In the genomic region with DNA sequence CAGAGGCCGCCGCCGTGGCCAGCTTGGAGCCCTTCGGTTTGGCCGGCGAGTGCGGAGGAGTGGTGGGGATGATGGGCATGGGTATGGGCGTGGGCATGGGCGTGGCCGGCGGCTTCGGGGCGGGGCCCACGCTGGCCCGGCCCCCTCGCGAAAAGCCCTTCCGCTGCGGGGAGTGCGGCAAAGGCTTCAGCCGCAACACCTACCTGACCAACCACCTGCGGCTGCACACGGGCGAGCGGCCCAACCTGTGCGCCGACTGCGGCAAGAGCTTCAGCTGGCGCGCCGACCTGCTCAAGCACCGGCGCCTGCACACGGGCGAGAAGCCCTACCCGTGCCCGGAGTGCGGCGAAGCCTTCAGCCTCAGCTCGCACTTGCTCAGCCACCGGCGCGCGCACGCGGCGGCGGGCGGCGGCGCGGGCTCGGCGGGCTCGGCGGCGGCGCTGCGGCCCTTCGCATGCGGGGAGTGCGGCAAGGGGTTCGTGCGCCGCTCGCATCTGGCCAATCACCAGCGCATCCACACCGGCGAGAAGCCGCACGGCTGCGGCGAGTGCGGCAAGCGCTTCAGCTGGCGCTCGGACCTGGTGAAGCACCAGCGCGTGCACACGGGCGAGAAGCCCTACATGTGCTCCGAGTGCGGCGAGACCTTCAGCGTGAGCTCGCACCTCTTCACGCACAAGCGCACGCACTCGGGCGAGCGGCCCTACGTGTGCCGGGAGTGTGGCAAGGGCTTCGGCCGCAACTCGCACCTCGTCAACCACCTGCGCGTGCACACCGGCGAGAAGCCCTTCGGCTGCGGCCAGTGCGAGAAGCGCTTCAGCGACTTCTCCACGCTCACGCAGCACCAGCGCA, we compare ENCODE assay signal across 8 mouse cellular contexts. TPM values are rescaled to one million over a fixed set of nuclear protein-coding genes. Genes with fewer than 3 reads are reported as not detected.
A peak's percentile ranks its signal among the peaks of the same experiment; 100 is the strongest.
DNase-seq lines count a peak whose midpoint lies in the region; ATAC-seq and TF ChIP-seq lines count a peak whose summit lies in the region.

No protein-coding gene starts in this region.

- WGBS in heart, embryonic 15.5 days, result under 1% methylated on average over 108 of the region's 110 CpGs
- under 1% methylated on average over 107 of the region's 110 CpGs for WGBS in liver, embryonic 15.5 days (ENCODE audit: insufficient replicate concordance)
- under 1% methylated on average over 92 of the region's 110 CpGs for WGBS in neural tube, embryonic 14.5 days

- ATAC-seq in heart, embryonic 15.5 days (replicated peaks; ENCODE audit: insufficient number of reproducible peaks, insufficient read depth, low FRiP score, low read depth), result peak; percentile 92
- peak; percentile 84 for ATAC-seq in liver, embryonic 15.5 days (ENCODE audit: insufficient read depth)
- ATAC-seq in neural tube, embryonic 14.5 days (ENCODE audit: low read depth), result peak; percentile 92

- peak overlapping the region; percentile 99 for H3K4me2 ChIP-seq in heart, embryonic 15.5 days
- peak overlapping the region; percentile 78 for H3K4me2 ChIP-seq in liver, embryonic 15.5 days
- peak overlapping the region; percentile 86 for H3K4me2 ChIP-seq in neural tube, embryonic 14.5 days (ENCODE audit: low read depth, low read length)

- peaks cover 7% of the 10 kb centered on the region; the same call in 1 of the 2 replicates for H3K27me3 ChIP-seq in heart, embryonic 15.5 days
- peaks cover 40% of the 10 kb centered on the region for H3K27me3 ChIP-seq in liver, embryonic 15.5 days
- H3K27me3 ChIP-seq in neural tube, embryonic 14.5 days (ENCODE audit: control insufficient read depth, insufficient read depth, low read length), result peaks cover 18% of the 10 kb centered on the region; the same call in 1 of the 2 replicates

- no peak overlapping the region for H3K27ac ChIP-seq in heart, embryonic 15.5 days
- H3K27ac ChIP-seq in liver, embryonic 15.5 days (replicated peaks), result no peak overlapping the region
- no peak overlapping the region; the same call in 1 of the 2 replicates for H3K27ac ChIP-seq in neural tube, embryonic 14.5 days (ENCODE audit: low read depth, low read length)

- TF ChIP-seq CTCF in brain, embryonic 14.5 days (IDR thresholded peaks at IDR 0.05; ENCODE audit: borderline replicate concordance, extremely low read depth, insufficient read depth, insufficient read length), result no peak

- H3K4me1 ChIP-seq in heart, embryonic 15.5 days (replicated peaks), result peaks cover 27% of the 10 kb centered on the region
- peaks cover 19% of the 10 kb centered on the region for H3K4me1 ChIP-seq in liver, embryonic 15.5 days (replicated peaks)
- H3K4me1 ChIP-seq in neural tube, embryonic 14.5 days (ENCODE audit: control insufficient read depth, insufficient read depth, low read length), result peaks cover 13% of the 10 kb centered on the region; the same call in 1 of the 2 replicates

- DNase-seq in CD4-positive, CD25-positive, alpha-beta regulatory T cell, adult 2 months (ENCODE audit: low read depth, low spot score), result peak; percentile 75
- peak; percentile 90 for DNase-seq in brain, embryonic 14.5 days (ENCODE audit: low read depth)
- DNase-seq in fibroblast of lung, adult 2 months (ENCODE audit: low read depth), result peak; percentile 31
- peak; percentile 87 for DNase-seq in kidney, postnatal 14 days
- peak; percentile 80 for DNase-seq in testis, postnatal 14 days (ENCODE audit: low spot score)

- H3K9me3 ChIP-seq in heart, embryonic 15.5 days (replicated peaks), result no peaks in the 10 kb centered on the region
- no peaks in the 10 kb centered on the region for H3K9me3 ChIP-seq in liver, embryonic 15.5 days (replicated peaks)
- H3K9me3 ChIP-seq in neural tube, embryonic 14.5 days (ENCODE audit: control insufficient read depth, low read length), result no peaks in the 10 kb centered on the region

- peak overlapping the region; percentile 70 for H3K4me3 ChIP-seq in heart, embryonic 15.5 days
- peak overlapping the region; percentile 60 for H3K4me3 ChIP-seq in liver, embryonic 15.5 days (replicated peaks)
- H3K4me3 ChIP-seq in neural tube, embryonic 14.5 days (ENCODE audit: low read depth, low read length), result peak overlapping the region; percentile 45

- peaks cover 5% of the 10 kb centered on the region; the same call in 1 of the 2 replicates for H3K36me3 ChIP-seq in heart, embryonic 15.5 days
- no peaks in the 10 kb centered on the region for H3K36me3 ChIP-seq in liver, embryonic 15.5 days (replicated peaks)
- 0 out of 2 replicates have a peak, but pooled peaks cover 3% of the 10 kb centered on the region for H3K36me3 ChIP-seq in neural tube, embryonic 14.5 days (ENCODE audit: control insufficient read depth, insufficient read depth, low read length)

- H3K9ac ChIP-seq in heart, embryonic 15.5 days, result peak overlapping the region; percentile 68
- H3K9ac ChIP-seq in liver, embryonic 15.5 days, result no peak overlapping the region
- peak overlapping the region; percentile 50 for H3K9ac ChIP-seq in neural tube, embryonic 14.5 days (replicated peaks; ENCODE audit: low read depth, low read length)

- no peak for TF ChIP-seq POLR2A in brain, embryonic 14.5 days (IDR thresholded peaks at IDR 0.05; ENCODE audit: borderline replicate concordance, extremely low read depth, insufficient read depth, insufficient read length, poor library complexity, severe bottlenecking)

RNA-seq across cellular contexts. Expression of gene Gm4450, which starts 29.1 kb away (rescaled TPM):
- not detected in 2 replicates for polyA plus RNA-seq in brain, embryonic 14.5 days (2012; rRNA removed)
- not detected in 2 replicates for polyA plus RNA-seq in heart, embryonic 15.5 days (2015; fragmentation: Nextera tagmentation; extraction: Ambion mirVana)
- not detected in 2 replicates for polyA plus RNA-seq in liver, embryonic 15.5 days (2015; fragmentation: Nextera tagmentation; extraction: Ambion mirVana)
- polyA plus RNA-seq in neural tube, embryonic 14.5 days (2014; fragmentation: Nextera tagmentation; extraction: Ambion mirVana), result 0.42 TPM in 1 of 2 replicates, not detected in the other

RNA-seq across cellular contexts. Expression of gene Zfp697, which starts 45.6 kb away (rescaled TPM):
- 16.6 and 27.2 TPM in 2 replicates for polyA plus RNA-seq in brain, embryonic 14.5 days (2012; rRNA removed)
- polyA plus RNA-seq in heart, embryonic 15.5 days (2015; fragmentation: Nextera tagmentation; extraction: Ambion mirVana), result 7.7 and 9.9 TPM in 2 replicates
- 1.9 and 2.1 TPM in 2 replicates for polyA plus RNA-seq in liver, embryonic 15.5 days (2015; fragmentation: Nextera tagmentation; extraction: Ambion mirVana)
- 21.7 and 28.9 TPM in 2 replicates for polyA plus RNA-seq in neural tube, embryonic 14.5 days (2014; fragmentation: Nextera tagmentation; extraction: Ambion mirVana)

Comparison
In these comparisons a context has a peak if more than half of its experiments do, and no peak if none do; other contexts are left out.
1. DNase-seq: peak in every context shown above with its lines; median percentile 90 in brain, embryonic 14.5 days; 87 in kidney, postnatal 14 days; 80 in testis, postnatal 14 days; 75 in CD4-positive, CD25-positive, alpha-beta regulatory T cell, adult 2 months; 31 in fibroblast of lung, adult 2 months.